8 mouse cellular contexts compared by ENCODE assay signal in genomic region chr2:131179990-131180587, GRCm38 (mm10). TPM values are rescaled to one million over a fixed set of nuclear protein-coding genes. Genes with fewer than 3 reads are reported as not detected.
DNase-seq lines count a peak whose midpoint lies in the region; ATAC-seq and TF ChIP-seq lines count a peak whose summit lies in the region.

Gene Cenpb (minus strand): TSS chr2:131180067.

- H3K9me3 ChIP-seq in hindbrain, embryonic 13.5 days, result no peaks in the 10 kb centered on the region

- POLR2A ChIA-PET in Patski (lab: Charles Lee), result interaction anchor here (1.2 to 1.4 kb wide), 3 partner anchors 10 to 53 kb away, joined by 3 to 4 read pairs (median 4); no protein-coding TSS in a partner anchor

- in situ Hi-C loops in Patski (cut with MboI; ENCODE audit: low pct_unique_long_range_greater_than_20kb), result loop anchor here (5.0 kb wide), 1 partner anchor 72 kb away; no protein-coding TSS in a partner anchor

- peak within 1 kb of the TSS; percentile 98 for H3K9ac ChIP-seq in hindbrain, embryonic 13.5 days

- ATAC-seq in Patski, result peak; percentile 86
- ATAC-seq in hindbrain, embryonic 13.5 days (ENCODE audit: low FRiP score), result peak; percentile 82

- H3K27ac ChIP-seq in hindbrain, embryonic 13.5 days, result peak within 1 kb of the TSS; percentile 96

- H3K4me1 ChIP-seq in hindbrain, embryonic 13.5 days (replicated peaks), result peaks cover 40% of the 10 kb centered on the region

- CTCF ChIA-PET in Patski (lab: Charles Lee), result interaction anchor here (2.2 kb wide), 1 partner anchor 31 kb away, joined by 6 read pairs; no protein-coding TSS in a partner anchor

- H3K4me3 ChIP-seq in hindbrain, embryonic 13.5 days, result peak within 1 kb of the TSS; percentile 90

- H3K4me2 ChIP-seq in hindbrain, embryonic 13.5 days, result peak within 1 kb of the TSS; percentile 99

- H3K36me3 ChIP-seq in hindbrain, embryonic 13.5 days, result peaks cover 3% of the 10 kb centered on the region; the same call in 1 of the 2 replicates

- H3K27me3 ChIP-seq in Patski, result no peaks in the 10 kb centered on the region
- no peaks in the 10 kb centered on the region for H3K27me3 ChIP-seq in hindbrain, embryonic 13.5 days

- DNase-seq in Patski (ENCODE audit: low read depth, low spot score), result no peak
- peak; percentile 91 to 94 for DNase-seq in cerebellum, postnatal 14 days
- DNase-seq in frontal cortex, postnatal 25 days (ENCODE audit: low spot score in 2 of 2), result peak; percentile 68 to 77
- peak; percentile 70 for DNase-seq in left cerebral cortex, adult 11 months (ENCODE audit: low spot score)
- peak; percentile 89 to 93 for DNase-seq in lung, postnatal 4 days
- DNase-seq in retina, postnatal 7 days (ENCODE audit: low read depth, low spot score), result peak; percentile 78
- DNase-seq in urinary bladder, adult 2 months (ENCODE audit: low spot score), result peak; percentile 84

- WGBS in hindbrain, embryonic 13.5 days, result 3% methylated on average over 36 of the region's 57 CpGs

- TF ChIP-seq CTCF in Patski (IDR thresholded peaks at IDR 0.05), result no peak

RNA-seq across cellular contexts. Expression of gene Cenpb, which starts in this region (rescaled TPM):
- polyA plus RNA-seq in Patski (2021), result 84.4 TPM
- 13.3 and 13.4 TPM in 2 replicates for polyA plus RNA-seq in hindbrain, embryonic 13.5 days (2015; fragmentation: Nextera tagmentation; extraction: Ambion mirVana)
- polyA plus RNA-seq in urinary bladder, adult 2 months (2012; rRNA removed), result 60.4 and 94.3 TPM in 2 replicates
